In the genomic region with DNA sequence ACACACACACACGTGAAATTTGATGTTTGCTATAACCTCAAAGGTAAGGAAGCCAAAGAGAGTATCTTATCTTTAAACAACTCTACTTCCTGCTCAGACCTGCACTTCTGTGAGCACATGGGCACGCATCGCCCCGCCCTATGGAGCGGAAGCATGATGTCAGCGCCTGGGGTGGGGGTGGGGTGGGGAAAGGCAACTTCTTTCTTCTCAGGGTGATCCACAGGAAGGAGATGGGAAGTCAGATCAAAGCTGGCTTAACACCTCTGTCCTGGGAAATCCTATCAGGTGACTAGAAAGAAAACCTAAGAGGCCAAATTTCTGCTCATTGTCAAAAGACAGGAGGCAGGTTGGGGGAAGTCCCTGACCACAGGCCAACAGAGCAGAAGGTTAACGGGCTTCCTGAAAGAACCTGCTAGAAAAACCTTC, we compare ENCODE assay signal across 16 mouse cellular contexts. TPM values are rescaled to one million over a fixed set of nuclear protein-coding genes. Genes with fewer than 3 reads are reported as not detected.
DNase-seq lines count a peak whose midpoint lies in the region; ATAC-seq lines count a peak whose summit lies in the region.
"Had no signal": no experiment of that assay in that cellular context is flagged by ENCODE, and none has a peak within 500 bp of the region (broad histone marks: within the 10 kb centered on the region; RNA-seq: fewer than 3 reads in every experiment).

No protein-coding gene starts in this region.

- ATAC-seq in lung, embryonic 16.5 days (ENCODE audit: low read depth): 0 out of 2 replicates have a peak, but pooled peaks have one; percentile 41
- 0 out of 2 replicates have a peak, but pooled peaks have one; percentile 36 for ATAC-seq in liver, embryonic 11.5 days (replicated peaks; ENCODE audit: low FRiP score)
- ATAC-seq in frontal cortex, adult (ENCODE audit: low TSS enrichment): no peak
- ATAC-seq: forebrain, embryonic 16.5 days had no signal

- DNase-seq in lung, postnatal 14 days: no peak
- no peak for DNase-seq in liver, embryonic 11.5 days (ENCODE audit: low spot score)
- peak; percentile 41 for DNase-seq in spleen, adult 12 weeks (ENCODE audit: low spot score)
- DNase-seq in thymus, postnatal 4 days: peak; percentile 80
- DNase-seq in frontal cortex, postnatal 10 days (ENCODE audit: low spot score in 2 of 2): no peak
- DNase-seq in left cerebral cortex, postnatal 4 days: no peak
- DNase-seq: heart, adult 11 months; right cerebral cortex, postnatal 25 days had no signal

- no peaks in the 10 kb centered on the region for H3K36me3 ChIP-seq in lung, embryonic 16.5 days (ENCODE audit: control insufficient read depth, insufficient read depth, low read length)
- no peaks in the 10 kb centered on the region for H3K36me3 ChIP-seq in liver, embryonic 11.5 days (ENCODE audit: control insufficient read depth, insufficient read depth, low read length)
- H3K36me3 ChIP-seq: hindbrain, embryonic 10.5 days; neural tube, embryonic 12.5 days had no signal

- no peaks in the 10 kb centered on the region for H3K4me1 ChIP-seq in lung, embryonic 16.5 days (replicated peaks; ENCODE audit: control insufficient read depth, insufficient read depth, low read length)
- no peaks in the 10 kb centered on the region for H3K4me1 ChIP-seq in liver, embryonic 11.5 days (replicated peaks; ENCODE audit: control insufficient read depth, insufficient read depth, low read length)
- H3K4me1 ChIP-seq: hindbrain, embryonic 10.5 days; neural tube, embryonic 12.5 days had no signal

- WGBS in lung, embryonic 16.5 days: 56% methylated on average over 7 of the region's 7 CpGs
- WGBS in liver, embryonic 11.5 days: 34% methylated on average over 7 of the region's 7 CpGs

- H3K9ac ChIP-seq in lung, embryonic 16.5 days (ENCODE audit: low read length): no peak overlapping the region
- H3K9ac ChIP-seq in liver, embryonic 11.5 days (ENCODE audit: low read depth, low read length): no peak overlapping the region
- H3K9ac ChIP-seq: neural tube, embryonic 12.5 days had no signal

- no peaks in the 10 kb centered on the region for H3K9me3 ChIP-seq in lung, embryonic 16.5 days (ENCODE audit: control insufficient read depth, low read length)
- H3K9me3 ChIP-seq in liver, embryonic 11.5 days (ENCODE audit: control insufficient read depth, low read length): no peaks in the 10 kb centered on the region
- H3K9me3 ChIP-seq: hindbrain, embryonic 10.5 days; neural tube, embryonic 12.5 days had no signal

- no peaks in the 10 kb centered on the region for H3K27me3 ChIP-seq in lung, embryonic 16.5 days (ENCODE audit: control insufficient read depth, insufficient read depth, low read depth, low read length)
- H3K27me3 ChIP-seq in liver, embryonic 11.5 days (replicated peaks; ENCODE audit: control insufficient read depth, insufficient read depth, low read length): no peaks in the 10 kb centered on the region
- H3K27me3 ChIP-seq: neural tube, embryonic 12.5 days had no signal

- H3K4me3 ChIP-seq in lung, embryonic 16.5 days (ENCODE audit: low read length): no peak overlapping the region
- H3K4me3 ChIP-seq in liver, embryonic 11.5 days (ENCODE audit: low read depth, low read length): no peak overlapping the region
- H3K4me3 ChIP-seq: hindbrain, embryonic 10.5 days; neural tube, embryonic 12.5 days had no signal

- no peak overlapping the region for H3K27ac ChIP-seq in lung, embryonic 16.5 days (ENCODE audit: low read length)
- H3K27ac ChIP-seq in liver, embryonic 11.5 days (ENCODE audit: low read depth, low read length): no peak overlapping the region
- H3K27ac ChIP-seq: hindbrain, embryonic 10.5 days; kidney, postnatal 0 days; macrophage; neural tube, embryonic 12.5 days had no signal

- intact Hi-C loops in left cerebral cortex, postnatal 4 days (cut with DNase I): no loop called here

- H3K4me2 ChIP-seq in lung, embryonic 16.5 days (ENCODE audit: low read depth, low read length): no peak overlapping the region
- H3K4me2 ChIP-seq in liver, embryonic 11.5 days: no peak overlapping the region
- H3K4me2 ChIP-seq: neural tube, embryonic 12.5 days had no signal

RNA-seq across cellular contexts. Expression of a gene that starts 21.8 kb away (rescaled TPM):
- not detected in 2 replicates for polyA plus RNA-seq in lung, embryonic 16.5 days (2015; fragmentation: Nextera tagmentation; extraction: Ambion mirVana)
- not detected in 2 replicates for polyA plus RNA-seq in liver, embryonic 11.5 days (2014; fragmentation: Nextera tagmentation; extraction: Ambion mirVana)
- total RNA-seq in left cerebral cortex, postnatal 4 days (2021): not detected
- polyA plus RNA-seq: embryonic facial prominence, embryonic 11.5 days; forebrain, embryonic 16.5 days; hindbrain, embryonic 10.5 days; kidney, postnatal 0 days; macrophage; neural tube, embryonic 12.5 days had no signal

Comparison
In these comparisons a context has a peak if more than half of its experiments do, and no peak if none do; other contexts are left out.
1. DNase-seq: peak in spleen, adult 12 weeks (single experiment) and thymus, postnatal 4 days (single experiment); none in lung, postnatal 14 days (single experiment), liver, embryonic 11.5 days (single experiment), frontal cortex, postnatal 10 days (0 of 2) and left cerebral cortex, postnatal 4 days (single experiment).